Mouse (Mus musculus) CH12.LX (cell line): ENCODE data around the gene Grin1.

Experiments
- CTCF ChIP-seq, 2 experiments: IDR thresholded peaks in 1 of 2; conservative IDR thresholded peaks in 1 of 2; 2 replicates each; pipeline ENCODE4 v1.5.1; 2011 to 2012; ENCODE audit warnings: low read depth in 2 of 2, low read length in 2 of 2, improper control_type of control experiment in 1 of 2, inconsistent platforms in 1 of 2, mild to moderate bottlenecking in 1 of 2, moderate library complexity in 1 of 2
- MXI1 ChIP-seq: IDR thresholded peaks from 2 replicates; pipeline ENCODE4 v1.6.1; 2011; ENCODE audit warnings: mild to moderate bottlenecking, low read depth, low read length, improper control_type of control experiment
- POLR2A ChIP-seq: IDR thresholded peaks from 2 replicates; pipeline ENCODE4 v1.6.1; 2011; ENCODE audit warnings: low read depth, mild to moderate bottlenecking, improper control_type of control experiment, low read length
- SMC3 ChIP-seq: IDR thresholded peaks from 2 replicates; pipeline ENCODE4 v1.6.1; 2011; ENCODE audit warnings: low read depth, low read length, improper control_type of control experiment

- TF ChIP-seq POLR2A: no peak
- TF ChIP-seq MXI1: no peak
- no peak for TF ChIP-seq SMC3
- TF ChIP-seq CTCF (conservative IDR thresholded peaks at IDR 0.05 in 1 of 2, IDR thresholded peaks at IDR 0.05 in 1 of 2; ENCODE audit: low read depth in 2 of 2, low read length in 2 of 2): no peak
Measured at GRCm38 (mm10) chr2:25267746-25268309, 51.2 kb downstream of the Grin1 start.
